Mouse (Mus musculus) testis, adult 2 months (tissue): ENCODE measurements around the gene Lcn3.
"Not testable (repeated sequence)": the region's sequence is repeated elsewhere in the genome, so short reads cannot be mapped to it uniquely, and the experiment has no call there.

Experiments used
- CTCF ChIP-seq: fragments of 200-500 bp; IDR thresholded peaks from 2 replicates; pipeline ENCODE4 v1.5.1; 2012; ENCODE audit warnings: low read depth, mild to moderate bottlenecking, inconsistent platforms, low read length, moderate library complexity; ENCODE audit not compliant: control insufficient read depth, insufficient read depth, insufficient replicate concordance
- POLR2A ChIP-seq: fragments of 200-500 bp; IDR thresholded peaks from 2 replicates; pipeline ENCODE4 v1.6.1; 2012; ENCODE audit warnings: low read depth, mild to moderate bottlenecking, inconsistent platforms, low read length, moderate library complexity; ENCODE audit not compliant: control insufficient read depth

GRCm38 (mm10) chr2:25736709-25737108, 28.7 kb upstream of the Lcn3 start, which contains the start of gene Obp2b:
- TF ChIP-seq CTCF, POLR2A: not testable (repeated sequence)
